Mouse (Mus musculus) cerebellum, adult 11 months (tissue): ENCODE measurements at regions not wholly inside any gene's neighbourhood (a gene's known extent, or its start where the extent isn't known, plus 50 kb on each side); places are given as distances from the start of the nearest gene placed in this dataset.

Source experiments
- DNase-seq: peaks from one replicate; pipeline ENCODE4 v3.0.0; 2022

- DNase-seq: no peak
Observed at GRCm38 (mm10) chr1:21132340-21132739, 53.3 kb upstream of the Tram2 start.

- DNase-seq: no peak
Observed at GRCm38 (mm10) chr1:21146961-21147360, 67.9 kb upstream of the Tram2 start.

- peak; percentile 58 for DNase-seq
Observed at GRCm38 (mm10) chr1:21161742-21162141, 56.6 kb upstream of the Tmem14a start.

- peak; percentile 62 for DNase-seq
Observed at GRCm38 (mm10) chr1:21166287-21166733, 52.1 kb upstream of the Tmem14a start.

GRCm38 (mm10) chr1:21166762-21167161 is 51.6 kb upstream of the Tmem14a start:
- DNase-seq: no peak
